Mouse (Mus musculus): ENCODE results near the gene Ankzf1.

DNA sequence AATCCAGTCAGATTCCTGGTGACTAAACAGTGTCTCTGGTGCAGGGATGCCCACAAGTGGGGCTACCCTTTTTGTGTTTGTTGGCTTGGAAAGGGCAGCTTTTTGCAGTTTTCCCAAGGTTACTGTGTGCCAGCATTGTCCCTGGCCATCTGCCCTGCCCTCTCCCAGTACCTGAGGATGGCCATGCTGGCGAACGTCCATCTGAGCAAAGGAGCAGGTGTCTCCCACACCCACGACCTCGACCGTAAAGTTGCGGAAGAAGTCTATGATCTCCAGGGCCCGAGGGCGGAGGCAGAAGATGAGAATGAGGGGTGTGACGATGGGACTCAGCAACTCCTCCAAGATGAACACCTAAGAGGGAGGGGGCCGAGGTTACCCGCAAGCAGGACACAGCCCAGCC, 6.5 kb upstream of the Ankzf1 start:
- TF ChIP-seq EP300 (IDR thresholded peaks at IDR 0.05; ENCODE audit: low read depth) (no peak), CTCF (IDR thresholded peaks at IDR 0.05; ENCODE audit: low read depth) (no peak)

All from liver, postnatal 0 days (tissue).